Mouse (Mus musculus): ENCODE measurements around the gene C730034F03Rik. TPM values are rescaled to one million over a fixed set of nuclear protein-coding genes. Genes with fewer than 3 reads are reported as not detected.
A peak's percentile ranks its signal among the peaks of the same experiment; 100 is the strongest.

C730034F03Rik gene
- polyA plus RNA-seq (2012; rRNA removed) = 1.8 and 2.2 TPM in 2 replicates

DNA sequence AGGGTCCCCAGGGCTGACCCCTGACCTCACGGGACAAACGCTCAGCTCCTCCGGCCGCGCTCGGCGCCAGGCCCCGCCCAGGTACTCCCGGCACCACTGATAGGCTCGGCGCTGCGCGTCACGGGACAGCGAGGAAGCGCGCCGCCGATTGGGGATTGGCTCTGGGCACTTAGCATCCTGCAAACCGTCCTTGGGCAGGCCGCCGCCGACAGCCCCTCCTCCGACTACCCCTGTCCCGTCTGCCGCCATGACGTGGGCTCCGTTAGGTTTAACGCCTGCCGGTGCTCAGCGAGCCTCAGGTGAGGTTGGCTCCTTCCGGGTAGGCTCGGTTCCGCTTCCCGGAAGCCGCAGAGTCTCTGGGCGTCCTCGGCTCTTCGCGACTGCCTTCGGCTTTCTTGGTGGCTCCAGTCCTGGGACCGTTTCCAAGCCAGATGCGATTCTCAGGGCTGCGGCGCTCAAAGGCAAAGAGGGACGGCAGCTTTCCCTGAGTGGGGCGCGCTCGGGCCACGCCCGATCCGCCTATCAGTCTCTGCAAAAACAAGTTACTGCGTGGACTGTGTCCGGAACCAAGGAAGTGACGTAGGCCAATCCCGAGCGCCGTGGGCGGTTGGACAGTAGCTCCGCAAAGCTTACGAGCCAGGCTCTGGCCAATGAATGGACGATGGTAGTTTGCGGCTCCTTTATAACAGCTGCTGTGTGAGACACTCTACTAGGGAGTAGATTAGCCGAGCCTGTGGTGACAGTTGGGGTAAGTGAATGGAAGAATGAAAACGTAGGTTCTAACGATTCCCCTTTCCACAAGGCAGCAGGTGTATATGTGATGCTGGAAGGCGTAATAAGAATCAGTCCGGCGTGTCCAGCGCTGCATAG is at the start of gene C730034F03Rik, which contains the start of the genes Gm44502 and Chkb:
TSS of gene C730034F03Rik (plus strand) at position 238 of the 870 bp plus-strand sequence.
TSS of gene Gm44502 (minus strand) at position 345 of the 870 bp plus-strand sequence.
TSS of gene Chkb (minus strand) at position 557 of the 870 bp plus-strand sequence.
- peak; percentile 91 for DNase-seq
- H3K27me3 ChIP-seq (ENCODE audit: control insufficient read depth, insufficient read depth, low read length) = no peaks in the 10 kb centered on the region
- H3K36me3 ChIP-seq (ENCODE audit: control insufficient read depth, insufficient read depth, low read length) = peaks cover 7% of the 10 kb centered on the region; the same call in 1 of the 2 replicates
- under 1% methylated on average over 70 of the region's 70 CpGs for WGBS
- peaks cover 16% of the 10 kb centered on the region for H3K4me1 ChIP-seq (replicated peaks; ENCODE audit: control insufficient read depth, insufficient read depth, low read length)
- peak within 1 kb of the TSS; percentile 82 for H3K4me3 ChIP-seq (ENCODE audit: control insufficient read depth, insufficient read depth, low read length)
- H3K27ac ChIP-seq (ENCODE audit: control insufficient read depth, insufficient read depth, low read length) = peak within 1 kb of the TSS; percentile 87
- TF ChIP-seq POLR2A (IDR thresholded peaks at IDR 0.05; ENCODE audit: control insufficient read depth, extremely low read depth, insufficient read depth, low read length, poor library complexity) = peak; percentile 87; the same call in 1 of the 2 replicates
- peak; percentile 54; the same call in 1 of the 2 replicates for TF ChIP-seq CTCF (IDR thresholded peaks at IDR 0.05; ENCODE audit: borderline replicate concordance, control insufficient read depth, extremely low read depth, insufficient read depth, low read length, poor library complexity)

- DNase-seq = no peak
- Histone ChIP-seq H3K36me3 (ENCODE audit: control insufficient read depth, insufficient read depth, low read length) (no peaks in the 10 kb centered on the region), H3K4me1 (replicated peaks; ENCODE audit: control insufficient read depth, insufficient read depth, low read length) (peaks cover 14% of the 10 kb centered on the region), H3K4me3 (ENCODE audit: control insufficient read depth, insufficient read depth, low read length) (no peak within 1 kb of the TSS), H3K27me3 (ENCODE audit: control insufficient read depth, insufficient read depth, low read length) (no peaks in the 10 kb centered on the region), H3K27ac (ENCODE audit: control insufficient read depth, insufficient read depth, low read length) (no peak within 1 kb of the TSS)
- no peak for TF ChIP-seq CTCF (IDR thresholded peaks at IDR 0.05; ENCODE audit: borderline replicate concordance, control insufficient read depth, extremely low read depth, insufficient read depth, low read length, poor library complexity)
- TF ChIP-seq POLR2A (IDR thresholded peaks at IDR 0.05; ENCODE audit: control insufficient read depth, extremely low read depth, insufficient read depth, low read length, poor library complexity) = no peak
- 97% methylated on average over 7 of the region's 7 CpGs for WGBS
Measured at GRCm38 (mm10) chr15:89384617-89385016, 44.8 kb upstream of the C730034F03Rik start, which contains the start of gene Klhdc7b. Gene Klhdc7b (plus strand): TSS chr15:89384917.

GRCm38 (mm10) chr15:89387127-89387526 is 42.3 kb upstream of the C730034F03Rik start:
- H3K27ac ChIP-seq (ENCODE audit: control insufficient read depth, insufficient read depth, low read length) = no peak overlapping the region
- peaks cover 13% of the 10 kb centered on the region for H3K4me1 ChIP-seq (replicated peaks; ENCODE audit: control insufficient read depth, insufficient read depth, low read length)
- no peaks in the 10 kb centered on the region for H3K36me3 ChIP-seq (ENCODE audit: control insufficient read depth, insufficient read depth, low read length)
- no peak for TF ChIP-seq CTCF (IDR thresholded peaks at IDR 0.05; ENCODE audit: borderline replicate concordance, control insufficient read depth, extremely low read depth, insufficient read depth, low read length, poor library complexity)
- TF ChIP-seq POLR2A (IDR thresholded peaks at IDR 0.05; ENCODE audit: control insufficient read depth, extremely low read depth, insufficient read depth, low read length, poor library complexity) = no peak
- H3K4me3 ChIP-seq (ENCODE audit: control insufficient read depth, insufficient read depth, low read length) = no peak overlapping the region
- WGBS = 5% methylated on average over 12 of the region's 12 CpGs
- peak; percentile 63 for DNase-seq
- no peaks in the 10 kb centered on the region for H3K27me3 ChIP-seq (ENCODE audit: control insufficient read depth, insufficient read depth, low read length)

GRCm38 (mm10) chr15:89390081-89390480 is 39.3 kb upstream of the C730034F03Rik start:
- H3K27me3 ChIP-seq (ENCODE audit: control insufficient read depth, insufficient read depth, low read length) = no peaks in the 10 kb centered on the region
- H3K36me3 ChIP-seq (ENCODE audit: control insufficient read depth, insufficient read depth, low read length) = no peaks in the 10 kb centered on the region
- 97% methylated on average over 10 of the region's 10 CpGs for WGBS
- H3K4me3 ChIP-seq (ENCODE audit: control insufficient read depth, insufficient read depth, low read length) = no peak overlapping the region
- peaks cover 13% of the 10 kb centered on the region for H3K4me1 ChIP-seq (replicated peaks; ENCODE audit: control insufficient read depth, insufficient read depth, low read length)
- no peak for DNase-seq
- H3K27ac ChIP-seq (ENCODE audit: control insufficient read depth, insufficient read depth, low read length) = no peak overlapping the region
- TF ChIP-seq CTCF (IDR thresholded peaks at IDR 0.05; ENCODE audit: borderline replicate concordance, control insufficient read depth, extremely low read depth, insufficient read depth, low read length, poor library complexity) (no peak), POLR2A (IDR thresholded peaks at IDR 0.05; ENCODE audit: control insufficient read depth, extremely low read depth, insufficient read depth, low read length, poor library complexity) (no peak)

- no peak for TF ChIP-seq POLR2A (IDR thresholded peaks at IDR 0.05; ENCODE audit: control insufficient read depth, extremely low read depth, insufficient read depth, low read length, poor library complexity)
- no peak for TF ChIP-seq CTCF (IDR thresholded peaks at IDR 0.05; ENCODE audit: borderline replicate concordance, control insufficient read depth, extremely low read depth, insufficient read depth, low read length, poor library complexity)
- H3K27me3 ChIP-seq (ENCODE audit: control insufficient read depth, insufficient read depth, low read length) = no peaks in the 10 kb centered on the region
- H3K4me3 ChIP-seq (ENCODE audit: control insufficient read depth, insufficient read depth, low read length) = no peak overlapping the region
- no peaks in the 10 kb centered on the region for H3K4me1 ChIP-seq (replicated peaks; ENCODE audit: control insufficient read depth, insufficient read depth, low read length)
- 95% methylated on average over 4 of the region's 4 CpGs for WGBS
- H3K27ac ChIP-seq (ENCODE audit: control insufficient read depth, insufficient read depth, low read length) = no peak overlapping the region
- no peak for DNase-seq
- no peaks in the 10 kb centered on the region for H3K36me3 ChIP-seq (ENCODE audit: control insufficient read depth, insufficient read depth, low read length)
Measured at GRCm38 (mm10) chr15:89396883-89397282, 32.5 kb upstream of the C730034F03Rik start.

DNA sequence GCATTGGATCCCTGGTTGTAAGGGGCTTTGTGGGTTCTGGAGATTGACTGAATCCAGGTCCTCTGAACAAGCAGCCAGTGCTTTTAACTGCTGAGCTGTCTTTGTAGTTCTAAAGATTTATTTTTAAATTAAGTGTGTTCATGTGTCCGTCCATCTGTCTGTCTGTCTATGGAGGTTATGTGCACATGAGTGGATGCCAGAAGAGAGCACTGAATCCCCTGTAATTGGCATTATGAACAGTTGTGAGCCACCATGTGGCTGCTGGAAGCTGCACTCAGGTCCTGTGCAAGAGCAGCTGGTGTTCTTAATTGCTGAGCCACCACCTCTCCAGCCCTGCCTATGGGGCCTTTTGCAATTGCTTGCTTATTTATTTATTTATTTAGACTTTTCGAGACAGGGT is 31.2 kb upstream of the C730034F03Rik start:
- H3K27ac ChIP-seq (ENCODE audit: control insufficient read depth, insufficient read depth, low read length) = no peak overlapping the region
- H3K36me3 ChIP-seq (ENCODE audit: control insufficient read depth, insufficient read depth, low read length) = no peaks in the 10 kb centered on the region
- no peaks in the 10 kb centered on the region for H3K4me1 ChIP-seq (replicated peaks; ENCODE audit: control insufficient read depth, insufficient read depth, low read length)
- no peak for DNase-seq
- TF ChIP-seq POLR2A (IDR thresholded peaks at IDR 0.05; ENCODE audit: control insufficient read depth, extremely low read depth, insufficient read depth, low read length, poor library complexity) (no peak), CTCF (IDR thresholded peaks at IDR 0.05; ENCODE audit: borderline replicate concordance, control insufficient read depth, extremely low read depth, insufficient read depth, low read length, poor library complexity) (no peak)
- H3K27me3 ChIP-seq (ENCODE audit: control insufficient read depth, insufficient read depth, low read length) = no peaks in the 10 kb centered on the region
- H3K4me3 ChIP-seq (ENCODE audit: control insufficient read depth, insufficient read depth, low read length) = no peak overlapping the region
- 99% methylated on average over 2 of the region's 2 CpGs for WGBS
